Mouse (Mus musculus) liver, adult 2 months (tissue): ENCODE measurements around the gene Kansl2.

ENCODE experiments used
- CTCF ChIP-seq: fragments of 200-500 bp; IDR thresholded peaks from 2 replicates; pipeline ENCODE4 v1.5.1; 2011; ENCODE audit warnings: low read depth, low read length, control low read depth
- POLR2A ChIP-seq: fragments of 200-500 bp; IDR thresholded peaks from 2 replicates; pipeline ENCODE4 v1.6.1; 2011; ENCODE audit warnings: low read length, control low read depth; ENCODE audit not compliant: insufficient read depth; ENCODE audit errors: extremely low read depth

GRCm38 (mm10) chr15:98532281-98532680 lies 1.8 kb downstream of the Kansl2 start:
- TF ChIP-seq POLR2A (no peak), CTCF (no peak)
